Mouse (Mus musculus) layer of hippocampus, adult 8-10 months (tissue): ENCODE data around the gene Jag2. TPM values are rescaled to one million over a fixed set of nuclear protein-coding genes. Genes with fewer than 3 reads are reported as not detected.

ENCODE experiments used
- DNase-seq, 2 experiments: peaks; one replicate each; pipeline ENCODE4 v3.0.0; 2022; ENCODE audit warnings: low spot score in 2 of 2
- total RNA-seq, 4 experiments: library from RNA; stranded (reverse); gene quantifications; 2 replicates each; pipeline ENCODE4 v1.2.4; 2022

Gene Jag2
- total RNA-seq, 4 experiments from 2014 or later = 47.1 to 61.1 (median 56.9) TPM

- DNase-seq = no peak
Measured at GRCm38 (mm10) chr12:112941156-112941775, 11.7 kb upstream of the Jag2 start.

GRCm38 (mm10) chr12:112940710-112941109 is 11.1 kb upstream of the Jag2 start:
- DNase-seq = no peak

- DNase-seq = no peak
Measured at GRCm38 (mm10) chr12:112940238-112940637, 10.7 kb upstream of the Jag2 start.

- no peak for DNase-seq
Measured at GRCm38 (mm10) chr12:112938873-112939565, 9.4 kb upstream of the Jag2 start.

- DNase-seq = no peak
Measured at GRCm38 (mm10) chr12:112938366-112938765, 8.8 kb upstream of the Jag2 start.

- no peak for DNase-seq
Measured at GRCm38 (mm10) chr12:112937906-112938305, 8.3 kb upstream of the Jag2 start.

GRCm38 (mm10) chr12:112932647-112933046 is 3.1 kb upstream of the Jag2 start:
- DNase-seq = no peak

GRCm38 (mm10) chr12:112928401-112929241 is 955 bp downstream of the Jag2 start:
- peak in 1 of 2 experiments; percentile 62 for DNase-seq

GRCm38 (mm10) chr12:112927265-112927664 is 2.3 kb downstream of the Jag2 start:
- DNase-seq = no peak

GRCm38 (mm10) chr12:112925950-112926349 is 3.6 kb downstream of the Jag2 start:
- no peak for DNase-seq

- no peak for DNase-seq
Measured at GRCm38 (mm10) chr12:112922541-112922940, 7.0 kb downstream of the Jag2 start.

- no peak for DNase-seq
Measured at GRCm38 (mm10) chr12:112921518-112921917, 8.1 kb downstream of the Jag2 start.

GRCm38 (mm10) chr12:112917906-112918305 is 11.7 kb downstream of the Jag2 start:
- DNase-seq = no peak

GRCm38 (mm10) chr12:112917486-112917885 is 12.1 kb downstream of the Jag2 start:
- DNase-seq = no peak

- no peak for DNase-seq
Measured at GRCm38 (mm10) chr12:112916698-112917400, 12.7 kb downstream of the Jag2 start.

GRCm38 (mm10) chr12:112915587-112915986 is 14.0 kb downstream of the Jag2 start:
- DNase-seq = no peak

- DNase-seq = no peak
Measured at GRCm38 (mm10) chr12:112914527-112914926, 15.0 kb downstream of the Jag2 start.

GRCm38 (mm10) chr12:112912951-112913745 is 16.4 kb downstream of the Jag2 start:
- no peak for DNase-seq

GRCm38 (mm10) chr12:112911701-112912100 is 17.9 kb downstream of the Jag2 start:
- DNase-seq = no peak

GRCm38 (mm10) chr12:112908991-112909390 is 20.6 kb downstream of the Jag2 start:
- no peak for DNase-seq

- DNase-seq = no peak
Measured at GRCm38 (mm10) chr12:112905001-112905400, 24.6 kb downstream of the Jag2 start.
